Mouse (Mus musculus): ENCODE measurements around the gene Ube2k. TPM values are rescaled to one million over a fixed set of nuclear protein-coding genes. Genes with fewer than 3 reads are reported as not detected.

The Ube2k gene
- total and polyA plus RNA-seq, 3 experiments: 51.4 to 293 (median 56.7) TPM

GRCm38 (mm10) chr5:65488725-65489124 is 48.3 kb upstream of the Ube2k start:
- H3K9me3 ChIP-seq (replicated peaks; ENCODE audit: low read length): no peaks in the 10 kb centered on the region
- H3K4me2 ChIP-seq (ENCODE audit: insufficient read depth, low read depth, poor library complexity, severe bottlenecking): no peak overlapping the region
- no peak for DNase-seq (ENCODE audit: extremely low read depth)
- no peak overlapping the region for H3K27ac ChIP-seq (ENCODE audit: insufficient read depth, low read depth)
- H3K79me2 ChIP-seq (replicated peaks; ENCODE audit: control insufficient read depth, extremely low read depth, insufficient read depth, poor library complexity, severe bottlenecking): no peaks in the 10 kb centered on the region
- peaks cover 36% of the 10 kb centered on the region for H3K27me3 ChIP-seq (replicated peaks)
- dilution Hi-C loops (cut with MboI; ENCODE audit: extremely low pct_ligation_motif_present, extremely low pct_unique_long_range_greater_than_20kb, low sequenced_read_pairs): no loop called here
- H3K9ac ChIP-seq (ENCODE audit: insufficient read depth, low read depth): no peak overlapping the region
- H3K36me3 ChIP-seq (replicated peaks in 1 of 2; ENCODE audit: control insufficient read depth in 1 of 2, insufficient read depth in 1 of 2, low read length in 1 of 2): peaks cover 0 to 3% of the 10 kb centered on the region in 2 experiments
- peaks cover 7 to 59% of the 10 kb centered on the region in 2 experiments; a peak in 3 of 4 replicates for H3K4me1 ChIP-seq (ENCODE audit: control insufficient read depth in 1 of 2, insufficient read depth in 2 of 2)
- in situ Hi-C loops (cut with MboI; ENCODE audit: low pct_ligation_motif_present, low pct_unique_long_range_greater_than_20kb, low sequenced_read_pairs): no loop called here
- no peak for TF ChIP-seq POLR2A (IDR thresholded peaks at IDR 0.05; ENCODE audit: low read depth, low read length)
- H3K4me3 ChIP-seq (replicated peaks in 1 of 3; ENCODE audit: low read depth in 2 of 3, low read length in 2 of 3, poor library complexity in 1 of 3): no peak overlapping the region

GRCm38 (mm10) chr5:65489830-65490229 is 47.2 kb upstream of the Ube2k start:
- H3K27ac ChIP-seq (ENCODE audit: insufficient read depth, low read depth): no peak overlapping the region
- dilution Hi-C loops (cut with MboI; ENCODE audit: extremely low pct_ligation_motif_present, extremely low pct_unique_long_range_greater_than_20kb, low sequenced_read_pairs): no loop called here
- no peak for DNase-seq (ENCODE audit: extremely low read depth)
- no peak overlapping the region for H3K9ac ChIP-seq (ENCODE audit: insufficient read depth, low read depth)
- no peaks in the 10 kb centered on the region for H3K9me3 ChIP-seq (replicated peaks; ENCODE audit: low read length)
- H3K4me1 ChIP-seq (ENCODE audit: control insufficient read depth in 1 of 2, insufficient read depth in 2 of 2): peaks cover 5 to 48% of the 10 kb centered on the region in 2 experiments; a peak in 3 of 4 replicates
- in situ Hi-C loops (cut with MboI; ENCODE audit: low pct_ligation_motif_present, low pct_unique_long_range_greater_than_20kb, low sequenced_read_pairs): no loop called here
- no peaks in the 10 kb centered on the region for H3K79me2 ChIP-seq (replicated peaks; ENCODE audit: control insufficient read depth, extremely low read depth, insufficient read depth, poor library complexity, severe bottlenecking)
- H3K4me3 ChIP-seq (replicated peaks in 1 of 3; ENCODE audit: low read depth in 2 of 3, low read length in 2 of 3, poor library complexity in 1 of 3): no peak overlapping the region
- peaks cover 0 to 3% of the 10 kb centered on the region in 2 experiments for H3K36me3 ChIP-seq (replicated peaks in 1 of 2; ENCODE audit: control insufficient read depth in 1 of 2, insufficient read depth in 1 of 2, low read length in 1 of 2)
- peaks cover 41% of the 10 kb centered on the region for H3K27me3 ChIP-seq (replicated peaks)
- TF ChIP-seq E2F4 (IDR thresholded peaks at IDR 0.05; ENCODE audit: insufficient replicate concordance, low read depth, low read length) (no peak), MAFK (IDR thresholded peaks at IDR 0.05; ENCODE audit: insufficient replicate concordance, low read length) (no peak), HCFC1 (IDR thresholded peaks at IDR 0.05; ENCODE audit: low read depth, low read length) (no peak), MAX (IDR thresholded peaks at IDR 0.05; ENCODE audit: low read length) (no peak), NELFE (IDR thresholded peaks at IDR 0.05; ENCODE audit: low read depth, low read length) (no peak), JUND (conservative IDR thresholded peaks at IDR 0.05; ENCODE audit: low read depth, low read length) (no peak), CHD2 (IDR thresholded peaks at IDR 0.05; ENCODE audit: low read length) (no peak), ZMIZ1 (IDR thresholded peaks at IDR 0.05; ENCODE audit: low read depth, low read length) (no peak), POLR2A (IDR thresholded peaks at IDR 0.05; ENCODE audit: low read depth, low read length) (no peak), ELF1 (IDR thresholded peaks at IDR 0.05; ENCODE audit: low read depth, low read length) (no peak), SIN3A (IDR thresholded peaks at IDR 0.05; ENCODE audit: low read length) (no peak), SMC3 (IDR thresholded peaks at IDR 0.05; ENCODE audit: low read depth, low read length) (no peak), MEF2A (IDR thresholded peaks at IDR 0.05; ENCODE audit: borderline replicate concordance, low read depth, low read length) (no peak), MAZ (IDR thresholded peaks at IDR 0.05; ENCODE audit: low read depth, low read length) (no peak), UBTF (IDR thresholded peaks at IDR 0.05; ENCODE audit: low read depth, low read length) (no peak)
- no peak overlapping the region for H3K4me2 ChIP-seq (ENCODE audit: insufficient read depth, low read depth, poor library complexity, severe bottlenecking)
